Comparison of ENCODE assay signal across 21 mouse cellular contexts in the genomic region with DNA sequence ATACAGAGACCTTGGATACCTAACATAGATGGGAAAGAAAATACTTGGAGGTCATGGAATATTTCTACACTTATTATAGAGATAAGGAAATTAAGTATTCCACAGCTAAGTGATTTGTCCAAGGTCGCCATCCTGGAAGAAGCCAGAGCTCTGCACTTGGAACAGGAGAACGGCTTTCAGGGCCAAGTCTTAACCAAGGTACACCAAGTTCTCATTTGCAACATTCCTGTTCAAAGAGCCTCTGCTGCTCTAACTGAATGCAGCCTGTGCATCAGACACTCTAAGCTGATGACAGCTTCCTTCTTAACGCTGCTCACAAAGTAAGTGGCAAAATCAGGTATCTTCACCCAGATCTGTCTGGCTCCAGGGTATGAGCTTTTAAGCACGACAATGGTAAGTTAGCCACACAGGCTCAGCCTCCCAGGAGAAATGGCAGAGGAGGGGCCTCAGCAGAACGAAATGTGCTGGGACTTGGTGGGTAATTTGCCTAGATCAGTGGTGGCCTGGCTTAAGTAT. TPM values are rescaled to one million over a fixed set of nuclear protein-coding genes. Genes with fewer than 3 reads are reported as not detected.
DNase-seq lines count a peak whose midpoint lies in the region; ATAC-seq lines count a peak whose summit lies in the region.
"Had no signal": no experiment of that assay in that cellular context is flagged by ENCODE, and none has a peak within 500 bp of the region (broad histone marks: within the 10 kb centered on the region; RNA-seq: fewer than 3 reads in every experiment).

No protein-coding gene starts in this region.

- H3K36me3 ChIP-seq in heart, embryonic 11.5 days (ENCODE audit: control insufficient read depth, insufficient read depth, low read length), result no peaks in the 10 kb centered on the region
- H3K36me3 ChIP-seq: liver, embryonic 15.5 days; neural tube, embryonic 13.5 days had no signal

- H3K4me3 ChIP-seq in heart, embryonic 11.5 days (ENCODE audit: low read depth, low read length), result no peak overlapping the region
- H3K4me3 ChIP-seq: liver, embryonic 15.5 days; neural tube, embryonic 13.5 days had no signal

- no peaks in the 10 kb centered on the region for H3K27me3 ChIP-seq in heart, embryonic 11.5 days (ENCODE audit: control insufficient read depth, insufficient read depth, low read length)
- H3K27me3 ChIP-seq: liver, embryonic 15.5 days; neural tube, embryonic 13.5 days; Patski had no signal

- no peak for ATAC-seq in heart, embryonic 11.5 days (replicated peaks; ENCODE audit: insufficient number of reproducible peaks, low FRiP score, low TSS enrichment)
- ATAC-seq: CD4-positive, CD25-positive, alpha-beta regulatory T cell, adult 4 months; forebrain, postnatal 0 days; hindbrain, embryonic 16.5 days; Patski had no signal

- WGBS in heart, embryonic 11.5 days (ENCODE audit: insufficient replicate concordance), result 18% methylated on average over 5 of the region's 5 CpGs

- peak overlapping the region; percentile 5; the same call in 1 of the 2 replicates for H3K27ac ChIP-seq in heart, embryonic 11.5 days (ENCODE audit: low read depth, low read length)
- H3K27ac ChIP-seq: liver, embryonic 15.5 days; neural tube, embryonic 13.5 days had no signal

- DNase-seq in adrenal gland, postnatal 14 days, result peak; percentile 40
- DNase-seq in adrenal gland, postnatal 10 days, result no peak
- peak; percentile 27 to 44 for DNase-seq in kidney, adult 8-10 months
- no peak for DNase-seq in kidney, adult 11 months
- DNase-seq in testis, postnatal 10 days (ENCODE audit: low spot score), result peak; percentile 49
- DNase-seq in left cerebral cortex, postnatal 10 days (ENCODE audit: extremely low spot score in 1 of 2, low spot score in 2 of 2), result no peak
- DNase-seq: adrenal gland, postnatal 36 days; cerebellum, adult 11-12 months; cerebellum, postnatal 25 days; embryo, embryonic 11 days; forebrain, postnatal 0 days; gastrocnemius, postnatal 36 days; midbrain, embryonic 14.5 days; right cerebral cortex, postnatal 25 days; thymus, postnatal 14 days had no signal

- H3K9ac ChIP-seq in heart, embryonic 11.5 days (ENCODE audit: low read depth, low read length), result no peak overlapping the region
- H3K9ac ChIP-seq: forebrain, postnatal 0 days; liver, embryonic 15.5 days; neural tube, embryonic 13.5 days had no signal

- intact Hi-C loops in left cerebral cortex, postnatal 10 days (cut with DNase I), result no loop called here

- no peaks in the 10 kb centered on the region for H3K9me3 ChIP-seq in heart, embryonic 11.5 days (replicated peaks; ENCODE audit: control insufficient read depth, low read length)
- H3K9me3 ChIP-seq: liver, embryonic 15.5 days; neural tube, embryonic 13.5 days had no signal

- H3K4me2 ChIP-seq in heart, embryonic 11.5 days, result peak overlapping the region; percentile 10; the same call in 1 of the 2 replicates
- H3K4me2 ChIP-seq: liver, embryonic 15.5 days; neural tube, embryonic 13.5 days had no signal

- no peaks in the 10 kb centered on the region; the same call in 1 of the 2 replicates for H3K4me1 ChIP-seq in heart, embryonic 11.5 days (ENCODE audit: control insufficient read depth, insufficient read depth, low read length)
- H3K4me1 ChIP-seq: liver, embryonic 15.5 days; neural tube, embryonic 13.5 days had no signal

RNA-seq across cellular contexts. Expression of a gene that starts 11.4 kb away (rescaled TPM):
- 189 and 216 TPM in 2 replicates for total RNA-seq in adrenal gland, postnatal 14 days (2021)
- 100 to 1,000 TPM; 106 to 124 TPM for total RNA-seq in adrenal gland, postnatal 10 days (2021)
- polyA plus RNA-seq in heart, embryonic 11.5 days (2014; fragmentation: Nextera tagmentation; extraction: Ambion mirVana), result 9.9 and 10.1 TPM in 2 replicates
- total RNA-seq in left cerebral cortex, postnatal 10 days (2021), result 1 to 10 TPM; 8.4 to 9.1 TPM

Comparison
In these comparisons a context has a peak if more than half of its experiments do, and no peak if none do; other contexts are left out.
1. DNase-seq: peak in adrenal gland, postnatal 14 days (single experiment), kidney, adult 8-10 months (2 of 2) and testis, postnatal 10 days (single experiment); none in adrenal gland, postnatal 10 days (single experiment), kidney, adult 11 months (single experiment) and left cerebral cortex, postnatal 10 days (0 of 2).
2. RNA of a gene that starts 11.4 kb away (total RNA-seq): 189 to 216 TPM in adrenal gland, postnatal 14 days and 106 to 124 TPM in adrenal gland, postnatal 10 days; 8.4 to 9.1 TPM in left cerebral cortex, postnatal 10 days; every median in the first group is over 10 times any median in the second.